Mouse (Mus musculus): ENCODE measurements around the gene Bcl2l1. TPM values are rescaled to one million over a fixed set of nuclear protein-coding genes. Genes with fewer than 3 reads are reported as not detected.

Gene Bcl2l1
- total and polyA plus RNA-seq, 3 experiments = 21.3 to 80.3 (median 34.5) TPM

GRCm38 (mm10) chr2:152767618-152768271 lies 63.8 kb downstream of the Bcl2l1 start (continued):
- TF ChIP-seq ZMIZ1 (IDR thresholded peaks at IDR 0.05; ENCODE audit: low read depth, low read length) = no peak
- TF ChIP-seq HCFC1 (IDR thresholded peaks at IDR 0.05; ENCODE audit: low read depth, low read length) = no peak
- TF ChIP-seq TCF12 (IDR thresholded peaks at IDR 0.05; ENCODE audit: low read depth, low read length) = no peak
- peak; percentile 69 for TF ChIP-seq SMC3 (IDR thresholded peaks at IDR 0.05; ENCODE audit: low read depth, low read length)
- TF ChIP-seq ZNF384 (IDR thresholded peaks at IDR 0.05; ENCODE audit: low read depth, low read length) = no peak

DNA sequence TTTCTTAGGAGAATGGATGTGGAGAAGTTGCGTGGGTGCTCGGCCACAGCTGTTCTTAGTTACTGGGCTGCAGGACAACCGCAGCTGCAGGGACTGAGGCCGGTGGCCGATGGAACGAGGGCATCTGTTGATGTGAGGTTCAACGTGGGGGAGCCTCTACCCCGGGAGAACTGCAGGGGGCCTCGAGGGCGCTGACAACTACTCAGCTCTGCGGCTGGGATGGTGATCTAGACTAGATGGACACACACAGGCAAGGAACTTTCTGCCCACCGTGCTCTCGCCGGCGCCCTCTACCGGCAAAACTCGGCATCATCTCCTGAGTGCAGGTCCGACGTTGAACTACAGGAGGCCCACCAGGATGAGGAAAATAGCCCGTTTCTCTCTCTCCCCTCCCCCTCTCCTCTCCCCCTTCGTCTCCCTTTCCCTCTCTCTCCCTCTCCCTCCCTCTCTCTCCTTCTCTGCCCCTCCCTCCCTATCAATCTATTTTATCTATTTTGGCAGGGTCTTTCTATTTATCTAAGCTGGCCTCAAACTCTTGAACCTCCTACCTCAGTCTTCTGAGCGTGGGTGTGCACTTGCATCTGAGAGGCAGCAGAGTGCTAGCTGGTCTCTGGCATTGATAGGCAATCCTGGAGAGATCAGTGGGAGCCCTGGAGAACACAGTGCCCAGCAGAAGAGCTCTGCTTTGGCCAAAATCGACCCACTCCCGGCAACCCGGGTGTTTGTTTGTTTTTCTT lies 65.0 kb downstream of the Bcl2l1 start:
- Histone ChIP-seq H3K4me1 (ENCODE audit: control insufficient read depth in 1 of 2, insufficient read depth in 2 of 2) (peaks cover 0 to 28% of the 10 kb centered on the region in 2 experiments; a peak in 2 of 4 replicates), H3K4me3 (replicated peaks in 1 of 3; ENCODE audit: low read depth in 2 of 3, low read length in 2 of 3, poor library complexity in 1 of 3) (no peak overlapping the region), H3K79me2 (replicated peaks; ENCODE audit: control insufficient read depth, extremely low read depth, insufficient read depth, poor library complexity, severe bottlenecking) (no peaks in the 10 kb centered on the region), H3K27ac (ENCODE audit: insufficient read depth, low read depth) (no peak overlapping the region), H3K27me3 (replicated peaks) (peaks cover 32% of the 10 kb centered on the region), H3K9me3 (replicated peaks; ENCODE audit: low read length) (no peaks in the 10 kb centered on the region), H3K36me3 (replicated peaks in 1 of 2; ENCODE audit: control insufficient read depth in 1 of 2, insufficient read depth in 1 of 2, low read length in 1 of 2) (no peaks in the 10 kb centered on the region), H3K9ac (ENCODE audit: insufficient read depth, low read depth) (no peak overlapping the region), H3K4me2 (ENCODE audit: insufficient read depth, low read depth, poor library complexity, severe bottlenecking) (no peak overlapping the region)
- peak; percentile 73 for DNase-seq (ENCODE audit: extremely low read depth)
- in situ Hi-C loops (cut with MboI; ENCODE audit: low pct_ligation_motif_present, low pct_unique_long_range_greater_than_20kb, low sequenced_read_pairs) (no loop called here), dilution Hi-C loops (cut with MboI; ENCODE audit: extremely low pct_ligation_motif_present, extremely low pct_unique_long_range_greater_than_20kb, low sequenced_read_pairs) (no loop called here)
- peak; percentile 60 for TF ChIP-seq RAD21 (IDR thresholded peaks at IDR 0.05; ENCODE audit: low read depth, low read length)
- TF ChIP-seq MAZ (IDR thresholded peaks at IDR 0.05; ENCODE audit: low read depth, low read length) = no peak
- no peak for TF ChIP-seq POLR2AphosphoS2 (IDR thresholded peaks at IDR 0.05; ENCODE audit: low read depth, low read length)
- TF ChIP-seq TCF12 (IDR thresholded peaks at IDR 0.05; ENCODE audit: low read depth, low read length) = no peak
- TF ChIP-seq KAT2A (IDR thresholded peaks at IDR 0.05; ENCODE audit: insufficient replicate concordance, low read length) = no peak
- TF ChIP-seq ZC3H11A (IDR thresholded peaks at IDR 0.05; ENCODE audit: low read depth, low read length) = no peak
- peak; percentile 81 to 98 for TF ChIP-seq CTCF (conservative IDR thresholded peaks at IDR 0.05 in 1 of 2, IDR thresholded peaks at IDR 0.05 in 1 of 2; ENCODE audit: low read depth in 2 of 2, low read length in 2 of 2)
- TF ChIP-seq SIN3A (IDR thresholded peaks at IDR 0.05; ENCODE audit: low read length) = no peak
- no peak for TF ChIP-seq E2F4 (IDR thresholded peaks at IDR 0.05; ENCODE audit: insufficient replicate concordance, low read depth, low read length)
- no peak for TF ChIP-seq JUN (IDR thresholded peaks at IDR 0.05; ENCODE audit: insufficient read depth, low read depth, low read length)
- TF ChIP-seq MEF2A (IDR thresholded peaks at IDR 0.05; ENCODE audit: borderline replicate concordance, low read depth, low read length) = no peak; the same call in 1 of the 2 replicates
- TF ChIP-seq ELF1 (IDR thresholded peaks at IDR 0.05; ENCODE audit: low read depth, low read length) = no peak
- no peak for TF ChIP-seq MAFK (IDR thresholded peaks at IDR 0.05; ENCODE audit: insufficient replicate concordance, low read length)
- no peak for TF ChIP-seq ZKSCAN1 (IDR thresholded peaks at IDR 0.05; ENCODE audit: borderline replicate concordance, low read depth, low read length)
- TF ChIP-seq IRF4 (IDR thresholded peaks at IDR 0.05; ENCODE audit: low read depth, low read length) = no peak; the same call in 1 of the 2 replicates
- TF ChIP-seq EP300 (IDR thresholded peaks at IDR 0.05; ENCODE audit: low read length) = no peak
- no peak for TF ChIP-seq GABPA (IDR thresholded peaks at IDR 0.05; ENCODE audit: insufficient replicate concordance, low read depth, low read length)
- peak; percentile 84 for TF ChIP-seq SMC3 (IDR thresholded peaks at IDR 0.05; ENCODE audit: low read depth, low read length)
- no peak for TF ChIP-seq JUND (conservative IDR thresholded peaks at IDR 0.05; ENCODE audit: low read depth, low read length)
- no peak for TF ChIP-seq RCOR1 (conservative IDR thresholded peaks at IDR 0.05; ENCODE audit: low read depth, low read length)

Data from CH12.LX (cell line).